Mouse (Mus musculus): ENCODE data around the gene Nr2f1.

- no peak for TF ChIP-seq CTCF (IDR thresholded peaks at IDR 0.05; ENCODE audit: control insufficient read depth, insufficient read depth, insufficient read length)
- no peak for TF ChIP-seq MAX (IDR thresholded peaks at IDR 0.05)
- TF ChIP-seq USF1 (IDR thresholded peaks at IDR 0.05; ENCODE audit: low read depth), result no peak
- no peak for TF ChIP-seq CEBPB (IDR thresholded peaks at IDR 0.05; ENCODE audit: low read depth)
- no peak for TF ChIP-seq MYOG (IDR thresholded peaks at IDR 0.05; ENCODE audit: control insufficient read depth, extremely low read depth, insufficient read length)
Measured at GRCm38 (mm10) chr13:78194135-78194849, 5.3 kb downstream of the Nr2f1 start.
